Mouse (Mus musculus) midbrain, embryonic 11.5 days (tissue): ENCODE measurements around the gene Stk11. TPM values are rescaled to one million over a fixed set of nuclear protein-coding genes. Genes with fewer than 3 reads are reported as not detected.

Experiments used
- ATAC-seq: fragments of 200-750 bp; cut with Nextera tagmentation; 2 replicates; pipeline ENCODE4 v1.8.0; 2017; ENCODE audit warnings: moderate TSS enrichment, moderate library complexity; ENCODE audit not compliant: low FRiP score
- DNase-seq: peaks from one replicate; pipeline ENCODE4 v3.0.0; 2015; ENCODE audit warnings: low spot score; ENCODE audit errors: missing footprints
- H3K27ac ChIP-seq: fragments of 300-500 bp; sonication (generic); 2 replicates; pipeline ENCODE4 v1.5.1; 2014; ENCODE audit warnings: low read depth, low read length
- H3K27me3 ChIP-seq: fragments of 300-500 bp; sonication (generic); 2 replicates; pipeline ENCODE4 v1.6.1; 2014; ENCODE audit warnings: mild to moderate bottlenecking, low read length, moderate library complexity, mixed read lengths; ENCODE audit not compliant: control insufficient read depth, insufficient read depth
- H3K36me3 ChIP-seq: fragments of 300-500 bp; sonication (generic); 2 replicates; pipeline ENCODE4 v1.6.1; 2014; ENCODE audit warnings: mild to moderate bottlenecking, low read length, moderate library complexity, mixed read lengths; ENCODE audit not compliant: control insufficient read depth, insufficient read depth
- H3K4me1 ChIP-seq: fragments of 300-500 bp; sonication (generic); 2 replicates; pipeline ENCODE4 v1.6.1; 2014; ENCODE audit warnings: low read length; ENCODE audit not compliant: control insufficient read depth, insufficient read depth
- H3K4me2 ChIP-seq: fragments of 300-500 bp; sonication (generic); 2 replicates; pipeline ENCODE4 v1.6.1; 2014; ENCODE audit warnings: mild to moderate bottlenecking, moderate library complexity
- H3K4me3 ChIP-seq: fragments of 300-500 bp; sonication (generic); 2 replicates; pipeline ENCODE4 v1.5.1; 2014; ENCODE audit warnings: low read depth, low read length
- H3K9ac ChIP-seq: fragments of 300-500 bp; sonication (generic); 2 replicates; pipeline ENCODE4 v1.6.1; 2014; ENCODE audit warnings: low read length
- H3K9me3 ChIP-seq: fragments of 300-500 bp; sonication (generic); 2 replicates; pipeline ENCODE4 v1.6.1; 2016; ENCODE audit warnings: low read length; ENCODE audit not compliant: control insufficient read depth
- WGBS: fragments of 180-500 bp; shearing (Covaris S2); extraction: QIAGEN DNeasy Blood & Tissue Kit; methylation state at CpG from one replicate; pipeline ENCODE4 v1.1.7; 2014; 5-methylcytosine and 5-hydroxymethylcytosine counted together
- polyA plus RNA-seq: library from polyadenylated mRNA; unstranded; fragments of >200 nt; fragmentation: Nextera tagmentation; extraction: Ambion mirVana; gene quantifications from 2 replicates; pipeline ENCODE4 v1.2.1, GENCODE M21; 2014

Stk11 gene
- polyA plus RNA-seq, 1 experiment from 2014 or later = 23.1 TPM

GRCm38 (mm10) chr10:80116927-80117691, 1.5 kb downstream of the Stk11 start:
- Histone ChIP-seq H3K4me2 (peak overlapping the region; percentile 86), H3K4me1 (peaks cover 28% of the 10 kb centered on the region), H3K27me3 (no peaks in the 10 kb centered on the region), H3K9me3 (no peaks in the 10 kb centered on the region), H3K4me3 (peak overlapping the region; percentile 97), H3K27ac (peak overlapping the region; percentile 46), H3K36me3 (peaks cover 8% of the 10 kb centered on the region; the same call in 1 of the 2 replicates), H3K9ac (peak overlapping the region; percentile 88)
- DNase-seq (peak; percentile 85), ATAC-seq (no peak)
- WGBS = 6% methylated on average over 30 of the region's 30 CpGs

- Histone ChIP-seq H3K4me3 (peak overlapping the region; percentile 97), H3K4me1 (peaks cover 28% of the 10 kb centered on the region)
- ATAC-seq = no peak
Observed at GRCm38 (mm10) chr10:80117736-80118135, 2.1 kb downstream of the Stk11 start.

DNA sequence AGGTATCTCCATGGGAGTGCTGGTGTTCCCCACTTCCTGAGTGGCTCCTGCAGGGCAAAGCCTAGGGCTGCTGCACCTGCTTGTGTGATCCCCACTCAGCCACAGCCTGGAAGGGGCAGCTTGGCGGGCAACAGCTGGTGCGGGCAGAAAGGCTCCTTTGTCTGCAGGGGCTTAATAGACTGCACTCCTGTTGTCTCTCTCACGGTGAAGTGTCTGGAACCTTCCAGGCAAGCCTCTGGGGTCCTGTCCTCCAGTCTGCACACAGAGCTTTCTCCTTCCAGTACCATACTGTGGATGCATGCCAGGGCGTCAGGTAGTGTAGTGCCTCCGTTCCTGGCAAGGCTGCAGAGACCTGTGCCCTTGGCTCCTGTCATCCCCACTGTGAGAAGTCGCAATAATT, 2.9 kb downstream of the Stk11 start:
- Histone ChIP-seq H3K9ac (no peak overlapping the region; the same call in 1 of the 2 replicates), H3K4me3 (peak overlapping the region; percentile 2; the same call in 1 of the 2 replicates), H3K4me1 (peaks cover 28% of the 10 kb centered on the region), H3K36me3 (peaks cover 8% of the 10 kb centered on the region; the same call in 1 of the 2 replicates), H3K9me3 (no peaks in the 10 kb centered on the region), H3K27ac (no peak overlapping the region), H3K27me3 (no peaks in the 10 kb centered on the region), H3K4me2 (peak overlapping the region; percentile 86)
- DNase-seq (no peak), ATAC-seq (no peak)
- 66% methylated on average over 6 of the region's 6 CpGs for WGBS

More at GRCm38 (mm10) chr10:80117736-80118135, 2.1 kb downstream of the Stk11 start:
- Histone ChIP-seq H3K27me3 (no peaks in the 10 kb centered on the region), H3K27ac (no peak overlapping the region), H3K4me2 (peak overlapping the region; percentile 86), H3K9me3 (no peaks in the 10 kb centered on the region), H3K9ac (peak overlapping the region; percentile 88), H3K36me3 (peaks cover 8% of the 10 kb centered on the region; the same call in 1 of the 2 replicates)
- no peak for DNase-seq
- 65% methylated on average over 1 of the region's 1 CpGs for WGBS

DNA sequence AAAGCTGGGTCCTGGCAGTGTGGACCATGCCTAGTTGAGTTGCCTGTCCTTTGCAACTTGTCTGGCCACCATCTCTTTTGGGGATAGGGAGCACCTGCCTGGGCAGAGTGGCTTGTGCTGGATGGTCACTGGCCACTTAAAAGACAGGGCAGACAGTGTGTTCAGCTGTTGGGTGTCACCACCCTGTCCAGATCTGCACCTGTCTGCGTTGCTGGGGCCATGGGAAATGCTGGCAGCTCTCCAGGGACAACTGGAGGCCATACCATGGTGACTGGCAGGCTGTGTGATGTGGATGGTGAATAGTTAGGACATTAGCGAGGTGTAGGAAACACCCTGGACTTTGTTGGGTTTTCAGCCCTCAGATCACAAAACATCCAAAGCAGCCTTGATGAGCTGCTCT, 4.5 kb downstream of the Stk11 start:
- no peaks in the 10 kb centered on the region for H3K27me3 ChIP-seq
- no peak overlapping the region for H3K27ac ChIP-seq
- no peak for DNase-seq
- peaks cover 14% of the 10 kb centered on the region for H3K36me3 ChIP-seq
- H3K4me3 ChIP-seq = no peak overlapping the region
- WGBS = 93% methylated on average over 2 of the region's 2 CpGs
- H3K4me2 ChIP-seq = no peak overlapping the region
- peaks cover 25% of the 10 kb centered on the region for H3K4me1 ChIP-seq
- H3K9me3 ChIP-seq = no peaks in the 10 kb centered on the region
- no peak for ATAC-seq
- no peak overlapping the region for H3K9ac ChIP-seq

DNA sequence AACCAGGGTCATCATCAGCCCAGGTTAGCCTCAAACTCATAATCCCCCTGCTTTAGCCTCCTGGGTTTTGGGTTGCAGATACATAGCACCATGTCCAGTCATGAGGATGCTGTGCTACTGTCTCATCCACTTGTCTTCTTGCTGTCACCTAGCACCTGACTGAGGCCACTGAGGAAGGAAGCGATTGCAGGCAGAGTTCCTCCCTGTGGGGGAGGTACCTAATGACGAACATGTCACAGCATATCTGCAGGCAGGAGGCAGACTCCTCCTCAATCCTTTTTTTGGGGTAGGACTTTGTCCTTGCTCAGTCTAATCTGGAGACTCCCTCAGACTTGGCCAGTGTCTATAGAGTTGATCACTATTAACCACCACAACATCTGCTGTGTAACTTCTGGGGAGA, 6.0 kb downstream of the Stk11 start:
- H3K4me2 ChIP-seq = no peak overlapping the region
- peaks cover 14% of the 10 kb centered on the region for H3K36me3 ChIP-seq
- no peak overlapping the region for H3K9ac ChIP-seq
- H3K27me3 ChIP-seq = no peaks in the 10 kb centered on the region
- no peak for DNase-seq
- H3K4me3 ChIP-seq = no peak overlapping the region
- no peak for ATAC-seq
- no peaks in the 10 kb centered on the region for H3K9me3 ChIP-seq
- WGBS = 86% methylated on average over 2 of the region's 2 CpGs
- H3K27ac ChIP-seq = no peak overlapping the region
- H3K4me1 ChIP-seq = peaks cover 24% of the 10 kb centered on the region

DNA sequence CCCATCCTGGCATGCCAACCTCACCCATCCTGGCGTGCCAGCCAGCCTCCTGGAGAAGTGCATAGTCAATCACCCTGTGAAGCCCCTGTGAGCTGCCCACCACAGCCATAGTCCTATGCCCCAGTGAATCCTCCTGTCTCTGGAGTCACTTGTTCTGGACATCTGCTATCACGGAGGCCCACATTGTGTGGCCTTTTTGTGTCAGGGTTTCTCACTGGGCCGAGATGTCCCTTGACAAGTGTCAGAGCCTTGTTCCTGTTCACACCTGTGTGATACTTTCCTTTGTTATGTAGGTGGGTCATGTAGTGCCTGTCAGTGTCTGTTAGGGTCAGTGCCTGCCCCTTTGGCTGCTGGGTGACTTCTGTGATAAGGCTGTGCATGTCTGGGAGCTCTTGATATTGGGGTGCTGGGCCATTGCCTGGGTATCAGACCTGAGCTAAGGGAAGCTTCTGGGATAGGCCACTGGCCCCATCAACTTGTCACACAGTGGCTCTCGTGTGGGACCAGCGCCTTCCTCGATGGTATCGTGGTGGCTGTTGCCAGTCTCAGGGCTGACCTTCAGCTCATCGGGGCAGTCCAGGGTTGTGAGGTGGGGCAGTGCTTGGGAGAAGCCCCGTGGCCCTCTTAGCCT, 8.4 kb downstream of the Stk11 start:
- ATAC-seq (no peak), DNase-seq (no peak)
- H3K27me3 ChIP-seq = no peaks in the 10 kb centered on the region
- 92% methylated on average over 9 of the region's 9 CpGs for WGBS
- no peaks in the 10 kb centered on the region for H3K9me3 ChIP-seq
- no peak overlapping the region for H3K27ac ChIP-seq
- no peak overlapping the region for H3K4me2 ChIP-seq
- peaks cover 29% of the 10 kb centered on the region for H3K36me3 ChIP-seq
- H3K9ac ChIP-seq = no peak overlapping the region
- no peaks in the 10 kb centered on the region; the same call in 1 of the 2 replicates for H3K4me1 ChIP-seq
- H3K4me3 ChIP-seq = no peak overlapping the region

- WGBS = 94% methylated on average over 8 of the region's 8 CpGs
- Histone ChIP-seq H3K27me3 (0 out of 2 replicates have a peak, but pooled peaks cover 2% of the 10 kb centered on the region), H3K4me3 (no peak overlapping the region), H3K4me1 (peaks cover 13% of the 10 kb centered on the region), H3K36me3 (peaks cover 32% of the 10 kb centered on the region), H3K27ac (no peak overlapping the region), H3K4me2 (no peak overlapping the region), H3K9ac (no peak overlapping the region), H3K9me3 (no peaks in the 10 kb centered on the region)
- DNase-seq (no peak), ATAC-seq (no peak)
Observed at GRCm38 (mm10) chr10:80127920-80128319, 12.3 kb downstream of the Stk11 start.

GRCm38 (mm10) chr10:80129846-80130245, 14.2 kb downstream of the Stk11 start:
- H3K4me3 ChIP-seq = no peak overlapping the region
- 0 out of 2 replicates have a peak, but pooled peaks cover 2% of the 10 kb centered on the region for H3K27me3 ChIP-seq
- no peak overlapping the region for H3K9ac ChIP-seq
- ATAC-seq (no peak), DNase-seq (no peak)
- no peaks in the 10 kb centered on the region for H3K9me3 ChIP-seq
- WGBS = 96% methylated on average over 9 of the region's 9 CpGs
- H3K27ac ChIP-seq = no peak overlapping the region
- no peak overlapping the region for H3K4me2 ChIP-seq
- H3K4me1 ChIP-seq = peaks cover 13% of the 10 kb centered on the region
- peaks cover 27% of the 10 kb centered on the region for H3K36me3 ChIP-seq

DNA sequence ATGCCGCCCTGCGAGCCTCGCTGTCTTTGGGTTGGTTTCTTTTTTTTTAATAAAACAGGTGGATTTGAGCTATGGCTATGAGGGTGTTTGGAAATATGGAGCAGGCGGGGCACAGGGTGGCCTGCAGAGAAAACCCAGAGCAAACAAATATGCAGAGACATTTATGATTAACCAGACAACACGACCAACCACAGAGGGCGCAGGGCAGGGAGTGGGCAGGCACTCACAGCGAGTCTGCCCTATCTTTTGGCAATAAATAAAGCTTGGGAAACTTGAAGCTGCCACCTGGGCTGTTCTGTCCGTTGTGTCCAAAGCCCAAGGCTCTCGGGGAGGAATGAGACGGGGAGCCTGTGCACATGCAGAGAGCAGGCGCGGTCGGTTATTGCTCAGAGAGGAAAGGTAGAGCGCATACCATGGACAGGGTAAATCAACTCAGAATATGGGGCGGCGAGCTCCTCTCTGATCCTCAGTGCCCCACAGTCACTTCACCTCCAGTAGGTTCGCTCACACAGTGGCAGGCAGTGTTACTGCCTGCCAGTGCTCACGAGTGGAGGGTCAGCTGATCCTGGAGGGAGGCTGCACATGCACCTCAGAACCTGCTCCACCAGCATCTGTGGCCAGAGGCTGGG, 14.9 kb downstream of the Stk11 start:
- Histone ChIP-seq H3K9me3 (no peaks in the 10 kb centered on the region), H3K36me3 (peaks cover 27% of the 10 kb centered on the region), H3K9ac (no peak overlapping the region), H3K27me3 (peaks cover 2% of the 10 kb centered on the region; the same call in 1 of the 2 replicates), H3K27ac (no peak overlapping the region), H3K4me3 (no peak overlapping the region), H3K4me1 (peaks cover 13% of the 10 kb centered on the region), H3K4me2 (no peak overlapping the region)
- no peak for ATAC-seq
- DNase-seq = peak; percentile 71
- WGBS = 87% methylated on average over 18 of the region's 18 CpGs
